Mouse (Mus musculus): ENCODE measurements around the gene Prpsap2. TPM values are rescaled to one million over a fixed set of nuclear protein-coding genes. Genes with fewer than 3 reads are reported as not detected.

Prpsap2 gene
- polyA plus RNA-seq, 1 experiment from 2014 or later, result 26.3 TPM

DNA sequence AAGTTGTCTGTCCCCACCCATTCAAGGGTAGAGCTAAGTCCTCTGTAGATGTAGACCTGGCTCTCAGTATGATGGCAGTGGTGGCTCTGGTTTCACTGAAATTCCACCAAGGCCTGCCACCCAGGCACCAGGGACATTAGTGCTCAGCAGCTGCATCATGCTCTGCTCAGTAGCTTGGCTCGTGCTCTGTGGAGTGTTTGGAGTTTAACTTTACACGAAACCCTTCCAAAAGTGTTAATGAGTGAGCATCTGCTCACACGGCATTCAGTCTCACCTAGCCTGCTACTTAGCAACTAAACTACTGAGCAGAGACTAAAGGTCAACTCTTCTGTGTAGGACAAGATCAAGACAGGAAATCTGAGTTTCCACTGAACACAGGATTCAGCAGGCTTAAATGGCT, 41.3 kb downstream of the Prpsap2 start, which contains the start of gene Slc5a10:
TSS of gene Slc5a10 (minus strand) at position 191 of the 400 bp plus-strand sequence.
- 75% methylated on average over 3 of the region's 3 CpGs for WGBS
- no peak within 1 kb of the TSS for H3K9ac ChIP-seq (ENCODE audit: low read depth, low read length)

DNA sequence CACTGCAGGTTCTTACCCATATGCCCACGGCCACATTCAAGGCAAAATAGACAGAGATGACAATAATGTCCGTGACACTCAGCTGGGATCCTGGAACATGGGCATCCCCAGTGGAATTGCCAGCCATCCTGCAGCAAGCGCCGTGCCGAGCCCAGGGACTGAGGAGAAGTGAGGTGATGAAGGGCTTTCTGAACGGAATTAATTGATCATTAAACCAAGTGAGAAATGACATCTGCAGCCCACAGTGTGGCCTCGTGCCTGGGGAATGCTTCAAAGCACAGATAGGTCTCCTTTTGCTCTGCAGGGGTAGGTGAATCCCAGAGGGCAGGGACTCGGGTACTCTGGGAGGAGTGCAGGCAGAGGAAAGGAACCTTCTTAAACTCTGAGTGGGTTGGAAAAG, 42.1 kb downstream of the Prpsap2 start:
- Histone ChIP-seq H3K27me3 (replicated peaks; ENCODE audit: control insufficient read depth, insufficient read depth, low read length) (no peaks in the 10 kb centered on the region), H3K9me3 (ENCODE audit: control insufficient read depth, low read length) (no peaks in the 10 kb centered on the region), H3K4me2 (ENCODE audit: low read depth, low read length) (no peak overlapping the region), H3K36me3 (ENCODE audit: control insufficient read depth, insufficient read depth, low read length) (no peaks in the 10 kb centered on the region), H3K4me1 (ENCODE audit: control insufficient read depth, insufficient read depth, low read length) (no peaks in the 10 kb centered on the region), H3K4me3 (ENCODE audit: low read length) (no peak overlapping the region), H3K27ac (ENCODE audit: low read length) (no peak overlapping the region), H3K9ac (ENCODE audit: low read depth, low read length) (no peak overlapping the region)
- no peak for ATAC-seq
- WGBS, result 75% methylated on average over 8 of the region's 8 CpGs

More for the DNA sequence above, 41.3 kb downstream of the Prpsap2 start, which contains the start of gene Slc5a10:
- ATAC-seq, result no peak
- no peaks in the 10 kb centered on the region for H3K4me1 ChIP-seq (ENCODE audit: control insufficient read depth, insufficient read depth, low read length)
- no peaks in the 10 kb centered on the region for H3K27me3 ChIP-seq (replicated peaks; ENCODE audit: control insufficient read depth, insufficient read depth, low read length)
- no peak within 1 kb of the TSS for H3K4me2 ChIP-seq (ENCODE audit: low read depth, low read length)
- no peaks in the 10 kb centered on the region for H3K9me3 ChIP-seq (ENCODE audit: control insufficient read depth, low read length)
- H3K36me3 ChIP-seq (ENCODE audit: control insufficient read depth, insufficient read depth, low read length), result no peaks in the 10 kb centered on the region
- H3K4me3 ChIP-seq (ENCODE audit: low read length), result no peak within 1 kb of the TSS
- no peak within 1 kb of the TSS for H3K27ac ChIP-seq (ENCODE audit: low read length)

DNA sequence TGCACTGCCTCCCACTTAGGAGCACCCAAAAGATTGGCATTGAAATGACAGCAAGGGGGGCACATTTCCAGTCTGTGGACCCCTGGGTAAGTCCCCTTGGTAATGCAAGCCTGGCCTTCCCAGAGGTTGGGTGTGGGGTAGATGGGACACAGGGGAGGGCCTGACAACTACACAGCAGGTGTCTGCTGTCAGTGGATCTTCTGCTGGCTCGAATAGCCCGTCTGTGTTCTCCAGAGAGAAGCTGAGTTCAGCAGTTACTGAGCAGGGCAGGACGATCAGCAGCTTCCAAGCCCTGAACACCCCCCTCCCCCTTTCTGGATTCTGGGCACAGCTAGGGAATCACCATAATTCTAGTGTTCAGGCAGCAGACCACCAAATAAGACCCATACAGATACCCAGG, 42.5 kb downstream of the Prpsap2 start:
- no peaks in the 10 kb centered on the region for H3K27me3 ChIP-seq (replicated peaks; ENCODE audit: control insufficient read depth, insufficient read depth, low read length)
- no peak for ATAC-seq
- no peaks in the 10 kb centered on the region for H3K9me3 ChIP-seq (ENCODE audit: control insufficient read depth, low read length)
- no peak overlapping the region for H3K4me3 ChIP-seq (ENCODE audit: low read length)
- no peak overlapping the region for H3K9ac ChIP-seq (ENCODE audit: low read depth, low read length)
- H3K4me1 ChIP-seq (ENCODE audit: control insufficient read depth, insufficient read depth, low read length), result no peaks in the 10 kb centered on the region
- no peak overlapping the region for H3K4me2 ChIP-seq (ENCODE audit: low read depth, low read length)
- H3K27ac ChIP-seq (ENCODE audit: low read length), result no peak overlapping the region
- no peaks in the 10 kb centered on the region for H3K36me3 ChIP-seq (ENCODE audit: control insufficient read depth, insufficient read depth, low read length)
- WGBS, result 42% methylated on average over 3 of the region's 3 CpGs

DNA sequence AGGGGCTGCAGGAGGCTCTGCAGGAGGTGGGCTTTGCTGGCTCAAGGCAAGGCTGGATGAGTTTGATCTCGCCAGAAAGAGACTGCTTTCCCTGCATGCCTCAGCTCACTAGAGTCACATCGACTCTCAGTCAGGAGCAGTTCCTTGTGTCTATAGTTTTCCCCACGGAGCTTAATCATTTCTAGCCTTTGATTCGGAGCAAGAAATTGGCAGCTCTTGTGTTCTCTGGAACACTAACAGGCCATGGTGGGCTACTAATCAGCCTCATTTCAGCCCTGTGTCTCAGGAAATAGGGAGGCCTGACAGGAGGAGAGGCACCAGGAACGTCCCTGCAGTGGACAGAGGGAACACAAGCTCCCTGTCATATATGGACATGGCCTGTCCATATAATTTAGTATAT, 43.9 kb downstream of the Prpsap2 start:
- no peaks in the 10 kb centered on the region for H3K9me3 ChIP-seq (ENCODE audit: control insufficient read depth, low read length)
- no peak overlapping the region for H3K4me2 ChIP-seq (ENCODE audit: low read depth, low read length)
- H3K4me3 ChIP-seq (ENCODE audit: low read length), result no peak overlapping the region
- no peaks in the 10 kb centered on the region for H3K36me3 ChIP-seq (ENCODE audit: control insufficient read depth, insufficient read depth, low read length)
- no peak overlapping the region for H3K27ac ChIP-seq (ENCODE audit: low read length)
- H3K4me1 ChIP-seq (ENCODE audit: control insufficient read depth, insufficient read depth, low read length), result no peaks in the 10 kb centered on the region
- ATAC-seq, result no peak
- H3K9ac ChIP-seq (ENCODE audit: low read depth, low read length), result no peak overlapping the region
- H3K27me3 ChIP-seq (replicated peaks; ENCODE audit: control insufficient read depth, insufficient read depth, low read length), result no peaks in the 10 kb centered on the region
- 70% methylated on average over 5 of the region's 5 CpGs for WGBS

DNA sequence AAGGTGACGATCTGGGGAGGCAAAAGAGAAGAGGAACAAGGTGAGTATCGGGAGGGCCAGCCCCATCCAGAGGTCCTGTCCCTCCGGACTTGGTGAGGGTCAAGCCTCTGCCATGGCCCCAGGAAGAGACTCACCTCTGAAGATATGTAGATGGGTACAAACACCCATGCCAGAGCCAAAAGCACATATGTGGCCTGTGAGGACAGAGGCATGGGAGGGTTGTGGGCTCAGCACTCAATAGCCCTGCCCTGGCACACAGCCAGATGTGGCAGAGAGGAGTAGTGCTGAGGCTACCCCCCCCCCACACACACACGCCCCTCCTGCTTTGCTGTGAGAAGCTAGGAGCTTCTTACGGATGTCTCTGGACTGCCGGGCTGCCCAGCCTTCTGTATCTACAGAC, 46.8 kb downstream of the Prpsap2 start:
- 65% methylated on average over 6 of the region's 6 CpGs for WGBS
- no peak overlapping the region for H3K4me2 ChIP-seq (ENCODE audit: low read depth, low read length)
- H3K4me3 ChIP-seq (ENCODE audit: low read length), result no peak overlapping the region
- H3K36me3 ChIP-seq (ENCODE audit: control insufficient read depth, insufficient read depth, low read length), result no peaks in the 10 kb centered on the region
- H3K27me3 ChIP-seq (replicated peaks; ENCODE audit: control insufficient read depth, insufficient read depth, low read length), result no peaks in the 10 kb centered on the region
- 0 out of 2 replicates have a peak, but pooled peaks have one; percentile 7 for ATAC-seq
- no peak overlapping the region for H3K27ac ChIP-seq (ENCODE audit: low read length)
- H3K4me1 ChIP-seq (ENCODE audit: control insufficient read depth, insufficient read depth, low read length), result no peaks in the 10 kb centered on the region
- H3K9ac ChIP-seq (ENCODE audit: low read depth, low read length), result no peak overlapping the region
- H3K9me3 ChIP-seq (ENCODE audit: control insufficient read depth, low read length), result no peaks in the 10 kb centered on the region

DNA sequence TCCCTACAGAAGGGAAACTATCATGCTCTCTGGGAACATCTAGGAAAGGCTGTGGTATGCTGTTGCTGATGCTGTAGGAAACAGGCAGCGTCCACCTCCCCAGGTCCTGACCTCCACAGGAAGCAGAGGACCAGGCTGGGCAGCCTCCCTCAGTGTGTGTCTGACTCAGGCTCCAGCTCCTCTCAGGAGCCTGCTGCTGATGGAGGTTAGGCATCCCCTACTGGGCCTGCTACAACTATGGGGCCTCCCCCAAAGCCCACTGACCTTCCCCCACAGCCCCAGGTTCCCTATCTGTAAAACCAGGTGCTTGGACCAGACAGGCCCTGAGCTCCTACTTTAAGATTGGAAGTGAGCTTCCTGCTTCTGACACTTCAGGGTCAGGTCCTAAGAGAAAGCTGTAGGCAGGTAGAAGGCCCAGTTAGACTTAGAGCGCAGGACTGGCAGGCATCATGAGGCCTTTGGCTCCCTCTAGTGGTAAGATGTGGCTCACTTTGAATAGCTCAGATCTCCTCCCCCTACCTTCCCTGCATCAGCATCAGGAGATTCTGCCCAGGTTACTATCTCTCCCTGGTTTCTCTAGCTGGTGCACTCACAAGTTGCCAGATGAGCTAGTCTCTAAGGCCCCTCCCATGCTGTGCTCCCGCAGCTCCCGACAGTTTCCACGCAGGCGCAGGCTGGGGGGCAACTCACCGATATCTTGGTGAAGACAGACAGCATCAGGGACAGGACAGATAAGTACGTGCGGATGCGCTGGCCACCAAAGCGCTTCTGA, 47.4 kb downstream of the Prpsap2 start:
- H3K27me3 ChIP-seq (replicated peaks; ENCODE audit: control insufficient read depth, insufficient read depth, low read length), result no peaks in the 10 kb centered on the region
- no peak overlapping the region for H3K4me3 ChIP-seq (ENCODE audit: low read length)
- ATAC-seq, result peak; percentile 81
- no peak overlapping the region for H3K27ac ChIP-seq (ENCODE audit: low read length)
- H3K4me2 ChIP-seq (ENCODE audit: low read depth, low read length), result no peak overlapping the region
- H3K4me1 ChIP-seq (ENCODE audit: control insufficient read depth, insufficient read depth, low read length), result no peaks in the 10 kb centered on the region
- no peak overlapping the region for H3K9ac ChIP-seq (ENCODE audit: low read depth, low read length)
- no peaks in the 10 kb centered on the region for H3K9me3 ChIP-seq (ENCODE audit: control insufficient read depth, low read length)
- WGBS, result 49% methylated on average over 11 of the region's 11 CpGs
- H3K36me3 ChIP-seq (ENCODE audit: control insufficient read depth, insufficient read depth, low read length), result no peaks in the 10 kb centered on the region

DNA sequence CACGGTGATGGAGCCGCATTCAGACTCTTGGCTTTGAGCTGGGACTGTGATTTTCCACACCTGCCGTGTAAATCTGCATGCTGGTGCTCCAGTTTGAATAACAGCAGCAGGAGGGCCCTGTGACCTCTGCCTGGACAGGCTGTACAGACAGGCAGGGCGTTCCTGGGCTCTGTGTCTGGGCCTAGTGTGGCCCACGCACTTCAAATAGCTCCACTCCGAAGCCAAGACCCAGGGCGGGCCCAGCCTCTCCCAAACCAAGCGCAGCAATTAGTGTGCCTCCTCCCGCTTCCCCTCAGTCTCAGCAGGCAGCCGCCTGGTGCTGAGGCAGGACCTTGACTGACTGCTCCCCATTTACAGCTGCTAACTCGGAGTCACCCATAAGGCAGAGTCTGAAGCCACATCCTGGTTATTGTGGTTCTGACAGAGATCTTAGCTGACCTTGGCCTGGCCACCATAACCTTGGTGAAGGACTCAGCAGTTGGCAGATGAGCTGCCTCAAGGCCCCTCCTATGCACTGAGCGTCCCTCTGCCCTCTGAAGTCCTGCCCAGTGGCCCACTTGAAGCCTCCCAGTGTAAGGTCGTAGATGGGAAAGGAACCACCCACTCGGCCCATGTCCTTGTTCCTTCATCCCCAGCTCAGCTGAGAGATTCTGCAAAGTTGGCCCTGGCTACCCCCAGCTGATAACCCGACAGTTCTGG, 48.6 kb downstream of the Prpsap2 start:
- 64% methylated on average over 15 of the region's 15 CpGs for WGBS
- H3K9ac ChIP-seq (ENCODE audit: low read depth, low read length), result no peak overlapping the region

DNA sequence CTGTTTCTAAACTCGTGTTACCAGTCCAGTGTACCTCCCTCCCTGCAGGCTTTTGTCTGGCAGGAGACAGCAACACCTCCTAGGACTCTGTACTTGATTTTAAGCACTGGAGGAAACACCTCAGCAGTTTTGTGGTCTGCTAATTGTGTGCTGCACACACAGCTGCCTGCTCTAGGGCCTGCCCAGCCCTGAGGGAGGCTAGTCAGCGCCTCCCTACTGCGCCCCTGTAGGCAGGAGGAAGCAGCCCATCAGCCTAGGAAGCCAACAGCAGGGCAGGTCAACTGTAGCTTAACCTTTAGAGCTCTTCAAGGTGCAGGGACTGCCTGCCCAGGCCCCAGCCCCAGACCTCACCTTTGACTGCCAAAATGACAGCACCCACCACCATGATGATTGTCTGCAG, 53.0 kb downstream of the Prpsap2 start:
- Histone ChIP-seq H3K9me3 (ENCODE audit: control insufficient read depth, low read length) (no peaks in the 10 kb centered on the region), H3K4me2 (ENCODE audit: low read depth, low read length) (no peak overlapping the region), H3K36me3 (ENCODE audit: control insufficient read depth, insufficient read depth, low read length) (no peaks in the 10 kb centered on the region), H3K4me3 (ENCODE audit: low read length) (no peak overlapping the region), H3K27me3 (replicated peaks; ENCODE audit: control insufficient read depth, insufficient read depth, low read length) (no peaks in the 10 kb centered on the region), H3K4me1 (ENCODE audit: control insufficient read depth, insufficient read depth, low read length) (no peaks in the 10 kb centered on the region), H3K9ac (ENCODE audit: low read depth, low read length) (no peak overlapping the region), H3K27ac (ENCODE audit: low read length) (no peak overlapping the region)
- WGBS, result 58% methylated on average over 3 of the region's 3 CpGs
- no peak for ATAC-seq

More for the DNA sequence above, 48.6 kb downstream of the Prpsap2 start:
- Histone ChIP-seq H3K27ac (ENCODE audit: low read length) (no peak overlapping the region), H3K36me3 (ENCODE audit: control insufficient read depth, insufficient read depth, low read length) (no peaks in the 10 kb centered on the region), H3K9me3 (ENCODE audit: control insufficient read depth, low read length) (no peaks in the 10 kb centered on the region), H3K4me1 (ENCODE audit: control insufficient read depth, insufficient read depth, low read length) (no peaks in the 10 kb centered on the region), H3K4me2 (ENCODE audit: low read depth, low read length) (no peak overlapping the region), H3K4me3 (ENCODE audit: low read length) (no peak overlapping the region), H3K27me3 (replicated peaks; ENCODE audit: control insufficient read depth, insufficient read depth, low read length) (no peaks in the 10 kb centered on the region)
- no peak for ATAC-seq

DNA sequence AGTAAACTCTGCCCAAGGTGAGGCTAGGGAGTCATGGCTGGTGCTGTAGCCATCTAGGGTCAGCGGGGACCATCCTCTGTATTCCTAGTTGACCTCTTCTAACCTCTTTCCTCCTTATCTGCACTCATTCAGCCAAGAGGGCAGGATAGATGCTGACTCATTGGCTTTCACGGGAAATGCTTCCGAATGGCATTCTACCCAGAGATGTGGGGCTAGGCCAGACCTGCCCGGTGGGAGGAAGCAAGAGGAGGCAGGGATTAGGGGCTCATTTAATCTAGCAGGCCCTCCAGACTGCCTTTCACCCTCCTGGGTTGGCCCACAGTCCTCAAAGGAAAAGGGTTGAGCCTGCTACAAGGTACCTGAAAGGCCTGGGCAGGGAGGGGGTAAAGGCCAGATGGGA, 55.7 kb downstream of the Prpsap2 start:
- Histone ChIP-seq H3K27me3 (replicated peaks; ENCODE audit: control insufficient read depth, insufficient read depth, low read length) (no peaks in the 10 kb centered on the region), H3K9me3 (ENCODE audit: control insufficient read depth, low read length) (no peaks in the 10 kb centered on the region), H3K9ac (ENCODE audit: low read depth, low read length) (no peak overlapping the region), H3K4me2 (ENCODE audit: low read depth, low read length) (no peak overlapping the region), H3K36me3 (ENCODE audit: control insufficient read depth, insufficient read depth, low read length) (no peaks in the 10 kb centered on the region), H3K27ac (ENCODE audit: low read length) (no peak overlapping the region), H3K4me1 (ENCODE audit: control insufficient read depth, insufficient read depth, low read length) (no peaks in the 10 kb centered on the region), H3K4me3 (ENCODE audit: low read length) (no peak overlapping the region)
- 67% methylated on average over 4 of the region's 4 CpGs for WGBS
- ATAC-seq, result no peak
